Mouse (Mus musculus): Measurements from ENCODE around the gene Ptcd2. TPM values are rescaled to one million over a fixed set of nuclear protein-coding genes. Genes with fewer than 3 reads are reported as not detected.

The Ptcd2 gene
- polyA plus RNA-seq, 1 experiment: 39.8 TPM

- no peak overlapping the region for H3K4me3 ChIP-seq (ENCODE audit: insufficient read depth, low read depth, low read length)
- peaks cover 12% of the 10 kb centered on the region for H3K4me1 ChIP-seq (ENCODE audit: control insufficient read depth, insufficient read depth, insufficient read length, low read length)
- no peak overlapping the region for H3K27ac ChIP-seq (replicated peaks; ENCODE audit: low read depth, low read length)
Observed at GRCm38 (mm10) chr13:99303846-99304245, 40.7 kb downstream of the Ptcd2 start.

- Histone ChIP-seq H3K4me1 (ENCODE audit: control insufficient read depth, insufficient read depth, insufficient read length, low read length) (peaks cover 6% of the 10 kb centered on the region), H3K4me3 (ENCODE audit: insufficient read depth, low read depth, low read length) (no peak overlapping the region), H3K27ac (replicated peaks; ENCODE audit: low read depth, low read length) (no peak overlapping the region)
Observed at GRCm38 (mm10) chr13:99299921-99300320, 44.6 kb downstream of the Ptcd2 start.

GRCm38 (mm10) chr13:99294176-99294575 is 50.3 kb downstream of the Ptcd2 start:
- H3K4me3 ChIP-seq (ENCODE audit: insufficient read depth, low read depth, low read length): no peak overlapping the region
- H3K27ac ChIP-seq (replicated peaks; ENCODE audit: low read depth, low read length): no peak overlapping the region
- no peaks in the 10 kb centered on the region for H3K4me1 ChIP-seq (ENCODE audit: control insufficient read depth, insufficient read depth, insufficient read length, low read length)

GRCm38 (mm10) chr13:99290766-99291165 is 53.7 kb downstream of the Ptcd2 start:
- H3K4me3 ChIP-seq (ENCODE audit: insufficient read depth, low read depth, low read length): no peak overlapping the region
- H3K27ac ChIP-seq (replicated peaks; ENCODE audit: low read depth, low read length): no peak overlapping the region
- H3K4me1 ChIP-seq (ENCODE audit: control insufficient read depth, insufficient read depth, insufficient read length, low read length): peaks cover 2% of the 10 kb centered on the region; the same call in 1 of the 2 replicates

GRCm38 (mm10) chr13:99287786-99288185 is 56.7 kb downstream of the Ptcd2 start:
- Histone ChIP-seq H3K4me3 (ENCODE audit: insufficient read depth, low read depth, low read length) (no peak overlapping the region), H3K27ac (replicated peaks; ENCODE audit: low read depth, low read length) (peak overlapping the region; percentile 54), H3K4me1 (ENCODE audit: control insufficient read depth, insufficient read depth, insufficient read length, low read length) (peaks cover 10% of the 10 kb centered on the region; the same call in 1 of the 2 replicates)

- peak overlapping the region; percentile 54; the same call in 1 of the 2 replicates for H3K27ac ChIP-seq (replicated peaks; ENCODE audit: low read depth, low read length)
- H3K4me3 ChIP-seq (ENCODE audit: insufficient read depth, low read depth, low read length): no peak overlapping the region
- H3K4me1 ChIP-seq (ENCODE audit: control insufficient read depth, insufficient read depth, insufficient read length, low read length): peaks cover 11% of the 10 kb centered on the region; the same call in 1 of the 2 replicates
Observed at GRCm38 (mm10) chr13:99287207-99287606, 57.3 kb downstream of the Ptcd2 start.

GRCm38 (mm10) chr13:99285241-99285640 is 59.3 kb downstream of the Ptcd2 start:
- H3K27ac ChIP-seq (replicated peaks; ENCODE audit: low read depth, low read length): no peak overlapping the region
- H3K4me3 ChIP-seq (ENCODE audit: insufficient read depth, low read depth, low read length): no peak overlapping the region
- peaks cover 11% of the 10 kb centered on the region; the same call in 1 of the 2 replicates for H3K4me1 ChIP-seq (ENCODE audit: control insufficient read depth, insufficient read depth, insufficient read length, low read length)

- H3K4me1 ChIP-seq (ENCODE audit: control insufficient read depth, insufficient read depth, insufficient read length, low read length): peaks cover 11% of the 10 kb centered on the region; the same call in 1 of the 2 replicates
- no peak overlapping the region for H3K27ac ChIP-seq (replicated peaks; ENCODE audit: low read depth, low read length)
- no peak overlapping the region for H3K4me3 ChIP-seq (ENCODE audit: insufficient read depth, low read depth, low read length)
Observed at GRCm38 (mm10) chr13:99284400-99285160, 59.9 kb downstream of the Ptcd2 start.

- Histone ChIP-seq H3K27ac (replicated peaks; ENCODE audit: low read depth, low read length) (no peak overlapping the region), H3K4me3 (ENCODE audit: insufficient read depth, low read depth, low read length) (no peak overlapping the region), H3K4me1 (ENCODE audit: control insufficient read depth, insufficient read depth, insufficient read length, low read length) (peaks cover 11% of the 10 kb centered on the region; the same call in 1 of the 2 replicates)
Observed at GRCm38 (mm10) chr13:99283916-99284315, 60.6 kb downstream of the Ptcd2 start.

- peaks cover 11% of the 10 kb centered on the region; the same call in 1 of the 2 replicates for H3K4me1 ChIP-seq (ENCODE audit: control insufficient read depth, insufficient read depth, insufficient read length, low read length)
- H3K4me3 ChIP-seq (ENCODE audit: insufficient read depth, low read depth, low read length): no peak overlapping the region
- no peak overlapping the region for H3K27ac ChIP-seq (replicated peaks; ENCODE audit: low read depth, low read length)
Observed at GRCm38 (mm10) chr13:99282961-99283360, 61.5 kb downstream of the Ptcd2 start.

GRCm38 (mm10) chr13:99279351-99279750 is 65.2 kb downstream of the Ptcd2 start:
- Histone ChIP-seq H3K4me1 (ENCODE audit: control insufficient read depth, insufficient read depth, insufficient read length, low read length) (peaks cover 9% of the 10 kb centered on the region; the same call in 1 of the 2 replicates), H3K4me3 (ENCODE audit: insufficient read depth, low read depth, low read length) (no peak overlapping the region), H3K27ac (replicated peaks; ENCODE audit: low read depth, low read length) (no peak overlapping the region)

GRCm38 (mm10) chr13:99278511-99278910 is 66.0 kb downstream of the Ptcd2 start:
- H3K4me3 ChIP-seq (ENCODE audit: insufficient read depth, low read depth, low read length): no peak overlapping the region
- H3K4me1 ChIP-seq (ENCODE audit: control insufficient read depth, insufficient read depth, insufficient read length, low read length): peaks cover 9% of the 10 kb centered on the region; the same call in 1 of the 2 replicates
- no peak overlapping the region for H3K27ac ChIP-seq (replicated peaks; ENCODE audit: low read depth, low read length)

- Histone ChIP-seq H3K27ac (replicated peaks; ENCODE audit: low read depth, low read length) (no peak overlapping the region), H3K4me3 (ENCODE audit: insufficient read depth, low read depth, low read length) (no peak overlapping the region), H3K4me1 (ENCODE audit: control insufficient read depth, insufficient read depth, insufficient read length, low read length) (no peaks in the 10 kb centered on the region; the same call in 1 of the 2 replicates)
Observed at GRCm38 (mm10) chr13:99277521-99277920, 67.0 kb downstream of the Ptcd2 start.

GRCm38 (mm10) chr13:99272046-99272445 is 72.5 kb downstream of the Ptcd2 start:
- H3K27ac ChIP-seq (replicated peaks; ENCODE audit: low read depth, low read length): no peak overlapping the region
- H3K4me1 ChIP-seq (ENCODE audit: control insufficient read depth, insufficient read depth, insufficient read length, low read length): no peaks in the 10 kb centered on the region

More at GRCm38 (mm10) chr13:99272046-99272445, 72.5 kb downstream of the Ptcd2 start:
- H3K4me3 ChIP-seq (ENCODE audit: insufficient read depth, low read depth, low read length): no peak overlapping the region
